Mouse (Mus musculus) right cerebral cortex, postnatal 36 days (tissue): Measurements from ENCODE around the gene Emc6.
A peak's percentile ranks its signal among the peaks of the same experiment; 100 is the strongest.

Experiments used
- DNase-seq, 2 experiments: peaks; one replicate each; pipeline ENCODE4 v3.0.0; 2022; ENCODE audit warnings: low spot score in 2 of 2, mixed read lengths in 1 of 2

Emc6 gene

DNA sequence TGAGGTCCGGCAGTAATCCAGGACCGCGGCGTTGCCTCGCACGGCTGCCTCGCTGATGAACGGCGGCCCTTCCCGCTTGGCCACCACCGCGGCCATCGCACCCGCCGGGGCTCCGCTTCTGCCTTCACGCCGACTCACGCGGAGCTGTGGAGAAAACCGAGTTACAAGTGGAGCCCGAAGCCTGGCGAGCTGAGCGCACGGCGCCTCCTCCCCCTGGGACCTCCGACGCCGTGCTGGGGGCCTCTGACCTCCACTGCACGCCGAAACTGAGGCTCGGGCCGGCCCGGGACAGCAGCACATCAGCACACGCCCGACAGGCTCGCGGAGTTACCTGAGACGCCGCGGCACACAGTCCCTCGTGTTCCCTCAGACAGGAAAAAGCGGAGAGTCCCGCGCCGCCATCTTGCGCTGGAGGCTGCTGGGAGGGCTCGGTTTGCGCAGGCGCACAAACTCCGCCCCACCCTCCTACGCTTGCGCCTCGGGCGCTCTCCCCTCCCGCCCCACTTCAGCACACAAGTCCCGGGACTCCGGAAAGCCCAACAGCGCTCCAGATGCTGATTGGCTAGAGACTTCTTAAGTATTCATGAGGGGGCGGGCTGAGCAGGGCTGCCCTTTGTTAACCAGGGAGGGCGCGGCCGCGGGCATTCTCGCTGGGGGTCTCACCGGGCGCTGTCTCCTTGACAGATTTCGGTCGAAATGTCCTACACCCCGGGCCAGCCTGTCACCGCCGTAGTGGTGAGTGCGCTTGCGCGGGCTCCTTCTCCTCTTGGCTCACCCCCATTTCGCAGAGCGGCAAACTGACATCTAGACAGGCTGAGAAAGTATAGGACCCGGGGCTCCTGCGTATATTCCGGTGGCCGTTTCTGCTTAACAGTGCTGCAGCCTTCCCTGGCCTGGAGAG lies at the start of gene Emc6, which contains the start of gene Tax1bp3:
Gene Emc6 (minus strand): TSS at position 430 of the 901 bp plus-strand sequence.
Gene Tax1bp3 (plus strand): TSS at position 476 of the 901 bp plus-strand sequence.
- peak; percentile 93 for DNase-seq

DNA sequence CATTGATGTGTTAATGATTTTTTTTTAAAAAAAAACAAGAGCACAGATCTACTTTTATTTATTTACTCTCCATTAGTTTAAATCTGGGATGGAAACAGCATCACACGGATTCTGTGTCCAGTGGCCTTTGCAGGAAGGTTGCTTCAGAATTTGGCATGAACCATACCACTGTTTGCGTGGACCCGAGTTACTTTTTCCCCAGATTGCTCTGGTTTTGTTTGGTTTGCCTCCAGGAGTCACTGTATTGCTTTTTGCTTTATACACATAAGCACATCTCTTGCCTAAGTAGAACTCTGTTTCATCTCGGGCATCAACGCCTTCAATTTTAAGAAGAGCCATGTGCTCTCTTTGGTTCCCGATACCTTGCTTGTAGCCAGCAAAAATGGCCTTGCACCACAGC lies 49.0 kb upstream of the Emc6 start:
- no peak for DNase-seq

DNA sequence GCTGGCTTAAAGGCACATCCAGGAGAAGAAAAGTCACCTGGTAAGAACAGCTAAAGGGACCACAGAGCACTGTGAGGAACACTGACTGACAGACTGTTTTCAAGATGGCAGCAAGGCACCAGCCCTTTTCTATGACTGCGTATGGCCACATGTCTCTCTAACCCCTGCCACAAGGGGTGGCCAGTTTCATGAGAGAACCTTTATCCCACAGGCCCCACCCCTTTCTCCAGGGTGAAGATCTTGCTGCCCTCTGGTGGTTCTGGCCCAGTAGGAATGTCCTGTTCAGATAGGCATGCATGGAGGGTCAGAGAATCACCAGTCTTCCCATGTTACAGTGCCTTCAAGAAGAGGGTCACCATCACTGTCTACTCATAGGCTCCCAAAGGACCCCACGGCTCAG lies 47.1 kb upstream of the Emc6 start:
- DNase-seq, result no peak

DNA sequence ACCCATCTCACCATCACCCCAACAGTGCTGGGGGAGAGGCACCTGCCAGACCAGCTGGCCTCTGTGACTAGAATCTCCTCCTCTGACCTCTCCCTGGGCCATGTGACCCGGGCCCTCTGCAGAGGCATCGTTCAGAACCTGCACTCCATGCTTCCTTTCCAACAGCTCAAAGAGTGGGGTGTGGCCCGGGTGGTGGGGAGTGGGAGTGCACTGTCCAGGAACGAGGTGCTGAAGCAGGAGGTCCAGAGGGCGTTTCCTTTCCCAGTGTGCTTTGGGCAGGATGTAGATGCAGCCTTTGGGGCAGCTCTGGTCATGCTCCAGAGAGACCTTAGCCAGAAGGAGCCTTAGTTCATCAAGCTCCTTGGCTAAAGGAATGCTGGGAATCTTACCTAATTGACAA lies 46.0 kb upstream of the Emc6 start:
- no peak for DNase-seq

DNA sequence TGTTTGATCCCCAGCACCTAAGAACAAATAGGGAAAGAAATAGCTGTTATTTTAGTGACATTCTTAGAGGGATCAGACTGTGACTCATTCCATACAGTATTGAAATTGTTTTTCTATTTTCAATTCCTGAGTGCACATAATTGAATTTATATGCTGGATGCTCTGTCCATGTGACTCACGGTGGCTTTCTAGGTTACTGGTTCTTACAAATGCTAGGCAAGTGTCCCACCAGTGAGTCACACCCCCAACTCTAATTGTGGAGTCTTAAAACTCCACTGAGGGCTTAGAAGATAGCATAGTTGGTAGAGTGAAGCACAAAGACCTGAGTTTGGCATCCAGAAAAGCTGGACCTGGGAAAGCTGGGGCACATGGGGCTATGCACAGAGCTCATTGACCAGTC lies 43.8 kb upstream of the Emc6 start:
- DNase-seq, result no peak

DNA sequence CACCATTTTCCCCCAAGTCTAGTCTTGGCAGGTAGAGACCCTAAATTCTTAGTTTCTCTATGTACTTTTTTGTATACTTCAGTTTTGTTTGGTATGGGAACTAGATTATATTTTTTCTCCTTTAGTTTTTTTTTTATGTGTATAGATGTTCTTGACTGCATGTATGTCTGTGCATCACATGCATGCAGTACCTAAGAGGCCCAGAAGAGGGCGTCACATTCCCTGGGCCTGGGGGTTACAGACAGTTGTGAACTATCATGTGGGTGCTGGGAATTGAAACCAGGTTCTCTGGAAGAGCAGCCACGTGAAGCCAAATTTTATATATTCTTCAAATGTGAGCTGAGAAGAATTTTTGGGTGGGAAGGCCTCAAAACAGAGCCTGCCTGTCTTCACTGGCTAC lies 42.8 kb upstream of the Emc6 start:
- DNase-seq, result no peak

DNA sequence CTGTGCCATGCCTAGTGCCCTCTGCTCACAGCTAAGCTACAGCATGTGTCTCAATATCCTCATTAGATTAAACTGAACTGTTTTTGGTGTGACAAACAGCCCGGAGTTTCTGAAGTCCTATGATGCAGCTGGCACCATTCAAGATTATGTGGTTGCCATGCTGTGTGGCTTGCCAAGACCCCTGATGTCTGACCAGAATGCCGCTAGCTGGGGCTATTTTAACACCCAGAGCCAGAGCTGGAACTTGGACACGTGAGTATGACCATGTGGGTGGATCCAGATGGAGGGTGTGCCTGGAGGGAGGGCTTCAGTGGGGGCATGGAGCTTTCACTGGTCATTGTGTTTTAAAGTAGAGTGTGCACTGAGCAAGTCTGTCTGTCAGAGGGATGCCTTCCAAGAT lies 37.1 kb upstream of the Emc6 start:
- no peak for DNase-seq

DNA sequence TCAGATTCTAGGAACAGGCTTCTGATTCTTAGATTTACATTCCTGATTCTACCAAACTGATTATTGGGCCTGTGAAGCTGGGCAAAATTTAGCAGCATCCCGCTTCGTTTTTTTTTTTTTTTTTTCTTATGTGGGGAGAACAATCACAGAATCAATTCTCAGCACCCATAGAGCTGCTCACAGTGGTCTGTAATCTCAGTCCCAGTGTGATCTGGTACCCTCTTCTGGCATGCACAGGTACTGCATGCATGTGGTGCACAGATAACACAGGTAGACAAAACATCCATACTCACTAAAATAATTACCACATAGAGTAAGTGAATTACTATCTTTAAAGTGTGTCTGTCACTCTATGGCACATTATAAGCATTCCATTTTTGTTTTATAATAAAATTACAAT lies 30.8 kb upstream of the Emc6 start:
- DNase-seq, result no peak

DNA sequence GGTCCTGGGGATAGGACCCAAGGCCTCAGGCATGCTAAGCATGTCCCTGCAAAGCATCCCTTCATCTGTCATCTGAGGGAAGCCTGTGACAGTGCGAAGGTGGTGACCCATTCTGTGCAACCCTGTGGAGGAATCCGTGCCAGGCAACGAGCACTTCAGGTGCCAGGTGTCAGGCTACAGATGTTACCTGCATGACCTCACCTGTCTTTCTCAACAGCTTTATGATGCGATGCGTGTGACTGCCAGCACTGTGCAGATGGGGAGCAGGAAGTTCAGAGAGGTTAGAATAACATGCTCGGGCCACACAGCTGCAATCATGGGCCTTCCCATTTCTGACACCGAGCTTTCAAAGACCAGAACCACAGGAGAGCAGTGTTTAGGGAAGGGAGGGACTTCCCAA lies 28.4 kb upstream of the Emc6 start:
- no peak for DNase-seq

DNA sequence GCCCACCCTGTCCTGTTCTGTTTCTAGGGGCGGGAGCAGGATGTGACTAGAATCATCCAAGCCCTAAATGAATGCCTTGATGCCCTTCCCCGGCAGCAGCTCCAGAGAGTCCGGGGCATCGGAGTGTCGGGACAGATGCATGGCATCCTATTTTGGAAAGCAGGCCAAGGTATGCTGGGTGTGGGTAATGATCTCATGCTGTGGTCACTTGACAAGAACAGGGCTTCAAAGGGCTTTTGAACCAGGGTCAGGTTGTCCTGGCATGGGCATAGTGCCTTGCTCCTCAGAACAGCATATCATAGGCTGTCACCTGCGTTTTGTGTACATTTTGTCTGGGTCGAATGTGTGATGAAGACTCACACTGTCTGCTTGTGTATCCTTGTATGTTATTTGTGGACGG lies 27.1 kb upstream of the Emc6 start:
- DNase-seq, result no peak

DNA sequence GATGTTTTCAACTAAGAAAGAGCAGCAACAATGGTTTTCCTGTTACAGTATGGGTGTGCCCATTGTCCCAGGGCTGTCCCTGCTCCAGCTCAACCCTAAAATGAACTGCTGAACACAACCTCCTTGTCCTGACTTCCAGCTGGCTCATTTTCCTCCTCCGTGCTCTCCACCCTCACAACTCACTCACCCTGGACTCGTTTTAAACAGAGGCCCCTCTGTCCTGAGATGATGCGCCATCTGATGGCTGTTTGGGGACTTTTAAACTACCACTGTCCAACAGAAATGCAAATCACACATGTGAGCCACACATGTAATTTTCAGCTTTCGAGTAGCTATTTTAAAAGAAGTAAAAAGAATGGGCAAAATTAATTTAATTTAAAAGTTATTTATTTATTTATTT lies 24.8 kb upstream of the Emc6 start:
- no peak for DNase-seq

DNA sequence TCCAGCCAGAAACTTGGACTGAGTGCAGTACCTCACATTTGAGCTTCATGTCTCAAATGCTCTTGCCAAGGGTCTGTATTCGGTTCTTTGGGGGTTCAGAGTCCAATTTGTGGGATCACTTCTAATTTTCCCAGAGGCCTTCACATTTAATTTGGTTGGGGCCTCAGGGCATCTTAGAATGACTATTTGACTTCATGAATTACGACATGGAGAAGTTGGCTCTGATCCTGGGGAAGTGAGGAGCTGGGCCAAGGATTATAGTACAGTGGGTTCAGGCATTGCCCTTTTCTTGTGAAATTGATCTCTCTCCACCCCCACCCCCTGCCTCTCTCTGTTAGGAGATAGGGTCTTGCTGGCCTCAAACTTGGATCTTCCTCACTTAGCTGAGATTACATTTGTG lies 24.2 kb upstream of the Emc6 start:
- DNase-seq, result no peak

DNA sequence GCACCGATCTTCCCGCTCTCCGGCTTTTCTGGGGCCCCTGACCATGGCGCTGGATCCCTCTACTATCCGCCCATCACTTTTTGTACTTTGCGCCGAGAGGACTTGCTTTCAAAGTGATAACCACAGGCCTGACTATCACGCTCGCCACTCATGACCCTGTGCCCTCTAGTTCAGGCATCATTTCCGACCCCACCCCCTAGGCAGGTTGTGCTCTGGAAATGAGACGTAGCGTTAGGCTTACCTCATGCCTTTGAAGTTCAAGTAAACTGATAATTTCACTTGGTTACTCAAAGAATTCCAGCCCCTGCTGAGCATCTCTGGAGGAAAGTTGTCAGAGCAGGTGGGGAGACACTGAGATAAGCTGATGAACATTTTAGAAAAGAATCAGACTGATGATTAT lies 23.0 kb upstream of the Emc6 start:
- no peak for DNase-seq

DNA sequence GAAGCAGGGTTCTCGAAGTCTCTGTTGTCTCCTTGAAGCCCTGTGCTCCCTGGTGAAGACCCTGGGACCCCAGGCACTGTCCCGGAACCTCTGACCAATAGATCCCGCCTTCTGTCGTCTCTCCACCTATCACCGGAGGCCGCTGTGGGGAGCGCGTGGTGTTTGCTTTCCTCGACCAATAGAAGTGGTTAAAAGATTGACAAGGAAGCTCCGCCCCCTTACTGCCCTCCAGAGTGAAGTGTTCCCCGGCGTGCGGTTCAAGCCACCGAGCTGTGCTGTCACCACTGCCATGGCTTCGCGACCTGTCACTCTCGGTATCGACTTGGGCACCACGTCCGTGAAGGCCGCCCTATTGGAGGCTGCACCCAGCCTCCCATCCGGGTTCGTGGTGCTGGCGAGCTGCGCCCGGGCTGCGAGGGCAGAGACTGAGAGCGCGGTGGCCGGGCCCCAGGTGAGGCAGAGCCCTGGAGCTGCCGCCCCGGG lies 22.4 kb upstream of the Emc6 start, which contains the start of gene Shpk:
Gene Shpk (plus strand): TSS at position 231 of the 483 bp plus-strand sequence.
- peak; percentile 95 to 96 for DNase-seq

DNA sequence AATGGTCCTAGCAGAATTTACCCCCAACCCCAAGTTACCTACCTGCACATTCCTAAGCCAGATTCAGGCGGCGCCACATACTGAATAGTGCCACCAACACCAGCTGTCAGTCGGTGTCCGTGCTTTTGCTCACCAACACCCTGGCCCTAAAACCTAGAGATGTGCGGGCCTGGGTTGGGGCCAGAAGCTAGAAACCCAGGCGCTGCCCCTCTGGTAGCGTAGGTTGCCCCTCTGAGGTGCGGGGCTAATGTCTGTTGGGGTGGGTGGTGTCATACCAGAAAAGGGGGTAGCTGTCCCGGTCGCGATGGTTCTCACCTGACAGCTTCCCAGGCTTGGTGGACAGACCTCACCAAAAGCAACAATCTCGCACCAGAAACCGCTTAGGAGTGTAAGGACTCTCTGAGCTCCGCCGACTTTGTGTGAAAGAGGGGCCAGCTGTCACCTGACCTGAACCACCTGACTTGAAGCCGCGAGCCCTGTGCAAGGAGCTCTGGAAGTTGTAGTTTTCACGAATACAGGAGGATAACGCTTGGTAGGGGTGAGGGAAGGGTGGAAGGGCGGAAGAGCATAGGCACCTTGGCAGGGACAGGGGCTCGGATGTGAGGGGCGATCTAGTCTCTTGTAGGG lies 21.9 kb upstream of the Emc6 start, which contains the start of gene Ctns:
Gene Ctns (minus strand): TSS at position 440 of the 627 bp plus-strand sequence.
- DNase-seq, result peak; percentile 83 to 88

DNA sequence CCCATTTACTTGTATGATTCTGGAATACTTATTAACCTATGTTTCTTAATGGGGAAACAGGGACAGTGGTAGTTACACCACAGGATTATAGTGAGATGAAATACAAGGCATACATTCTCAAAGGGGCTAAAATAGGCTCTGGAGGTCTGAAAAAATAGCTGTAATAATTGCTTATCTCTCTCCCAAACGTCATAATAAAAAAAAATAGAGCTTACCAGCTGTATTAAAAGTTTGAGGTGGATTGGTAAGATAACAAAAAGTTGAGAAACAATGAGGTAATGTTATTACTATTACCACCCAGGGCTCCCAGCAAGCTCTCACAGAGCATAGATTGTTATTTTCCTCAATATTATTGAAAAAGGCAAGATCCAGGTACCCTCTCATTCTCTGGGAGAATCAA lies 21.4 kb upstream of the Emc6 start:
- no peak for DNase-seq

DNA sequence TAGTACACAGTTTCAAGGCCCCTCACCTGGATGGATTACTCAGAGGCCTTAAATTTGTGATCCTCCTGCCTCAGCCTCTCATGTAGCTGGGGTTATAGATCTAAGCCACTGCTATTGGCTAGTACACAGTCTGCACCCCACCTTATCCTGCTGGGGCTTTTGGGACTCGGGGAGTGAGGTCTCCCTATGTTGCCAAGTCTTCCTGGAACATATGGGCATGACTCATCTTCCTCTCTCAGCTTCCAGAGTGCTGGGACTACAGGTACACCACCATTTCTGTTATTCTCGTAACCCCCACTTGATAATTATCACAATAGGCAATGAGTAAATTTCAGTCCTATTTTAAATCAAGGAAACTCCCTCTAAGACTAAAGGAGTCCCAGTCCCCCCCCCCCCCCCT lies 17.6 kb upstream of the Emc6 start:
- no peak for DNase-seq

DNA sequence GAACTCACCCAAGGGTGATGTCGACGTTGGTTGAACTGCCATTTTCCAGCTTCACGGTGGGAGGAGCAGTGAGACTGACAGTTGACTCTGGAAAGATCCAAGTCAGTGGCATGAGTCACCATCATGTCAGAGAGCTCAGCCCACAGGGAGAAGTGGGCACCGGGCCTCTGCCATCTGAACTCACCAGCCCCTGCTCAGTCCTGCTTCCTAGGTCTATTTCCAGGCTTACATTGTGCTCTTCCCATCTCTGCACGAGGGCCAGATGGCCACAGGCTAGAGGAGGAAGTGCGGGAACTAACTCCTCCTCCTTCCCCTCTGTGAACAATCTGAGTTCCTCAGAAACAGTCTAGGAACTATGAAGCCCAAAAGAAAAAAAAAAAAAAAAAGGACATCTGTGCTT lies 16.2 kb upstream of the Emc6 start:
- no peak for DNase-seq

DNA sequence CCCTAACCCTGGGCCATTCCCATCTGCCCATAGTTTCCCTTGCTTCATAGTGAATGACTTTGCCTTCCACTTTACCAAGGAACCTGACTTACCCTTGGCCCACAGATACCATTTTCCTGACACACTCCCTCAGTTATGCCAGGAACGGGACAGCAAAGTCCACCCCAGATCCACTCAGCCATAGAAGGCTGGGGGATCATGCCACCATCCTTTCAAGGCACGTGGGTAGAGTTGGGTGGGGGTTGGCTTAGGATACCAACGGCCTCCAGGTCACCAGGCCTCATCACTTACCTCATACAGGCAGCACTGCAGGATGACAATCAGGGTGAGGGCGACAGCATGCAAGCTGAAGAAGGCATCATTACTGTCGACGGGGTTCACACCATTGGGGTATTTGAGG lies 10.4 kb upstream of the Emc6 start:
- no peak for DNase-seq

DNA sequence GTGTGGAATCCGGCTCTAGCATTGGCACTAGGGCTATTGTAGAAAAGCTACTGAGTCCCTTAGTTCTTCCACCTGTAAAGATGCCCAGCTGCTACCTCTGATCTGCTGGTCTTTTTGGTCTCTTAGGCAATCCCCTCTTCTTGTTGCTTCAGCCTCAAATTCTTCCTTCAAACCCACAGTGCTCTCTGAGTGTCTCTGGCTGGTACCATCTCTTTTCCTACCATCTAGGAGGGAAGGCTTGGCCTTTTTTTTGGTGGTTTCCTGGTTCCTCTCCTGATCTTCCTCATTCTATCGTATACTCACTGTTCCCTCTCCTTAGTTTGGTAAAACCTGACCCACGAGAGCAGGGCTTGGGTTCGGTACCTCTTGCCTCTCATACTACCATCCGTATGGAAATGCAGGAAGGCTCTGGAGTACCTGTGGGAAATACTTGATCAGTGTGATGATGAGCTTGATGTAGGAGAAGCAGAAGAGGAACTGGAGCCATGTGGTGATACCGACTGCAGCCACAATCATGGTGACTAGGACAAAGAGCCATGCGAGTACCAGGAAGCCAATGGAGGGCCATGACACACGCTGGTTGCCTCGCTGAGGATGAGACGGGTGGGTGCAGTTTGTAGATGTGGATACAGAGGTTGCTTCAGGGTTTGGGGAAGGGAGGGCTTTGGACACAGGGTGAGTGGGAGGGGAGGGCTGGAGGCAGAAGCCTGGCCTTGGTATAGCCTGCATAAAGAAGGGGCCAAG lies 9.2 kb upstream of the Emc6 start:
- no peak for DNase-seq

DNA sequence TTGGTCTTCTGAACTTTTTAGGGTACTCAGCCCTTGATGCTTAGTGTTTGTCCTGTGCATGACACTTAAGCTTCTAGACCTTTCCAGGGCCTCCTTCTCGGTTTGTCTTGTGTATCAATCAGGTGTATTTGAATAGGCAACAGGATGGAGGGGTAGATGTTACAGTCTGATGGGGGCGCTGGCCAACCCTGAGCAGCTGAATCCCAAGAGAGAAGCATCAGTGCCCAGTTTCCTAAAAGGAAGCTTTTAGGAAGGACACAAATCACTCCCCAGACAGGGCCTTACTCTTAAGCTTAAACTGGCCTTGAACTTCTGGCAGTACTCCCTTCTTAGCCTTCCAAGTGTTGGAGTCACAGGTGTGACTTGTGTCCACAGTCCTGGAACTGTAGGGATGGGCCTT lies 1.1 kb upstream of the Emc6 start:
- DNase-seq, result no peak

DNA sequence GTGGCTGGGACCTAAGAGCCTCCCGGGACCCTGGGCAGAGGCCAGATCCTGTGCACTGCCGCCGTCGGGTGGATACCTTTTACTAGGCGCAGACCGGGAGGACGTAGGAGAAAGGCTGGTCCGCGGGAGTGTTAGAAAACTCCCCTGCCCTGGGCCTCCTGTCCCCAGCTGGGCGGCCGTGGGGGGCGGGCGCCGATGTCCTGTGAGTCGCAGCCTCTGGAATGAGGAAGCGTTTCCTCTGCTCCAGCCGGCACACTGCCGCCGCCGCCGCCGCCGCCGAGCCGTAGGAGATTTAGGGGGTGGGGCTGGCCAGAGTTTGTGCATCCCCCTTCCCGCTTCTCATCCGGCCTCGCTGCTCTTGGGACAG lies 655 bp upstream of the Emc6 start:
- no peak for DNase-seq
